Mouse (Mus musculus) midbrain, postnatal 0 days (tissue): ENCODE data around the gene Gm17332. TPM values are rescaled to one million over a fixed set of nuclear protein-coding genes. Genes with fewer than 3 reads are reported as not detected.

ENCODE experiments used
- polyA plus RNA-seq: library from polyadenylated mRNA; unstranded; fragments of >200 nt; fragmentation: Nextera tagmentation; extraction: Ambion mirVana; gene quantifications from 2 replicates; pipeline ENCODE4 v1.2.1, GENCODE M21; 2015
- total RNA-seq: library from RNA; depleted of rRNA; stranded (reverse); fragments of >200 nt; gene quantifications from 2 replicates; pipeline ENCODE4 v1.2.3, GENCODE M21; 2014; rRNA removed

The Gm17332 gene
- total and polyA plus RNA-seq, 2 experiments from 2014 or later: not detected

Other genes starting within 250 kb of the Gm17332 start
- gene Erlec1, start 228.1 kb downstream of the Gm17332 start, total RNA-seq: 11.1 and 15.2 TPM in 2 replicates
- 10.1 and 12.5 TPM in 2 replicates for gene Erlec1, start 228.1 kb downstream of the Gm17332 start, polyA plus RNA-seq
- 19.0 and 22.4 TPM in 2 replicates for gene Chac2, start 196.1 kb downstream of the Gm17332 start, total RNA-seq
- 35.2 and 35.3 TPM in 2 replicates for gene Chac2, start 196.1 kb downstream of the Gm17332 start, polyA plus RNA-seq
- 2.1 and 3.2 TPM in 2 replicates for gene Stc2, start 187.6 kb upstream of the Gm17332 start, total RNA-seq
- 0.74 and 0.79 TPM in 2 replicates for gene Stc2, start 187.6 kb upstream of the Gm17332 start, polyA plus RNA-seq